Mouse (Mus musculus) G1E (cell line): ENCODE data around the gene Lrrc2. TPM values are rescaled to one million over a fixed set of nuclear protein-coding genes. Genes with fewer than 3 reads are reported as not detected.

Experiments
- ATAC-seq: 2 replicates; pipeline ENCODE4 v1.8.0; 2016; ENCODE audit warnings: mild to moderate bottlenecking; ENCODE audit not compliant: insufficient number of reproducible peaks, poor library complexity, low FRiP score, severe bottlenecking; ENCODE audit errors: extremely low read depth
- DNase-seq: peaks from one replicate; pipeline ENCODE4 v3.0.0; 2012; ENCODE audit warnings: low spot score
- H3K27me3 ChIP-seq: 2 replicates; pipeline ENCODE4 v1.6.1; 2012; ENCODE audit warnings: mild to moderate bottlenecking, low read length, inconsistent platforms; ENCODE audit not compliant: insufficient read depth
- H3K36me3 ChIP-seq: replicated peaks from 2 replicates; pipeline ENCODE3; 2012; ENCODE audit warnings: mild to moderate bottlenecking, inconsistent platforms
- H3K4me1 ChIP-seq: 2 replicates; pipeline ENCODE4 v1.6.1; 2012; ENCODE audit warnings: low read depth, low read length, inconsistent platforms, mixed read lengths; ENCODE audit not compliant: insufficient read depth
- H3K4me3 ChIP-seq: 2 replicates; pipeline ENCODE4 v1.5.1; 2012; ENCODE audit warnings: low read depth, mild to moderate bottlenecking, inconsistent platforms, low read length, moderate library complexity, mixed read lengths
- H3K9me3 ChIP-seq: replicated peaks from 2 replicates; pipeline ENCODE4 v1.6.1; 2012; ENCODE audit warnings: inconsistent platforms
- CTCF ChIP-seq: IDR thresholded peaks from 2 replicates; pipeline ENCODE4 v1.5.1; 2012; ENCODE audit warnings: low read depth, low read length, inconsistent platforms, mixed read lengths
- GATA1 ChIP-seq: IDR thresholded peaks from 2 replicates; pipeline ENCODE4 v1.6.1; 2012; ENCODE audit warnings: borderline replicate concordance, low read length, inconsistent platforms, mixed read lengths
- GATA2 ChIP-seq: IDR thresholded peaks from 2 replicates; pipeline ENCODE4 v1.6.1; 2012; ENCODE audit warnings: low read depth, low read length, inconsistent platforms, borderline replicate concordance
- POLR2AphosphoS5 ChIP-seq: IDR thresholded peaks from 2 replicates; pipeline ENCODE4 v1.6.1; 2012; ENCODE audit warnings: low read depth, low read length, inconsistent platforms; ENCODE audit not compliant: insufficient replicate concordance
- TAL1 ChIP-seq: conservative IDR thresholded peaks from 2 replicates; pipeline ENCODE4 v1.6.1; 2012; ENCODE audit warnings: low read depth, low read length, inconsistent platforms, mixed read lengths
- polyA plus RNA-seq: library from polyadenylated mRNA; stranded (reverse); fragments of >175 nt; gene quantifications from 2 replicates; pipeline ENCODE4 v1.2.3, GENCODE M21; 2012
- total RNA-seq, 2 experiments: library from RNA; stranded (forward) in 1 of 2; stranded (reverse) in 1 of 2; fragments of 200-1000 nt in 1 of 2; fragments of >200 nt in 1 of 2; fragmentation: Nextera tagmentation in 1 of 2; gene quantifications; 2 replicates each; pipeline ENCODE4 v1.2.3; 2014 to 2017

Gene Lrrc2
- total and polyA plus RNA-seq, 3 experiments, result 0.16 TPM; not detected in 2

- ATAC-seq (no peak), DNase-seq (no peak)
- Histone ChIP-seq H3K4me1 (0 out of 2 replicates have a peak, but pooled peaks cover 3% of the 10 kb centered on the region), H3K4me3 (no peak within 1 kb of the TSS), H3K9me3 (no peaks in the 10 kb centered on the region), H3K27me3 (peaks cover 14% of the 10 kb centered on the region), H3K36me3 (no peaks in the 10 kb centered on the region)
- no peak for TF ChIP-seq TAL1
- TF ChIP-seq POLR2AphosphoS5, result no peak
- TF ChIP-seq CTCF, result no peak
- no peak for TF ChIP-seq GATA2
- TF ChIP-seq GATA1, result no peak
These were observed 67.7 kb downstream of the Lrrc2 start, which contains the start of gene Ltf for GRCm38 (mm10) chr9:111019022-111019421. TSS of gene Ltf (plus strand) at chr9:111019271.

- TF ChIP-seq CTCF (no peak), POLR2AphosphoS5 (no peak), GATA1 (no peak), TAL1 (no peak), GATA2 (no peak)
- no peaks in the 10 kb centered on the region for H3K9me3 ChIP-seq
- ATAC-seq, result no peak
- H3K27me3 ChIP-seq, result peaks cover 40% of the 10 kb centered on the region
- no peaks in the 10 kb centered on the region for H3K36me3 ChIP-seq
- H3K4me3 ChIP-seq, result no peak overlapping the region
- H3K4me1 ChIP-seq, result peaks cover 16% of the 10 kb centered on the region
- no peak for DNase-seq
These were observed 75.4 kb downstream of the Lrrc2 start for GRCm38 (mm10) chr9:111026791-111027190.

Other genes starting within 250 kb of the Lrrc2 start
- not detected in 2 replicates for gene Myl3, start 209.7 kb upstream of the Lrrc2 start, total RNA-seq (2014; fragmentation: Nextera tagmentation)
- gene Myl3, start 209.7 kb upstream of the Lrrc2 start, total RNA-seq (2017), result 0.12 TPM in 1 of 2 replicates, not detected in the other
- not detected in 2 replicates for gene Myl3, start 209.7 kb upstream of the Lrrc2 start, polyA plus RNA-seq
- gene Pth1r, start 204.4 kb upstream of the Lrrc2 start, total RNA-seq (2014; fragmentation: Nextera tagmentation), result not detected in 2 replicates
- not detected in 2 replicates for gene Pth1r, start 204.4 kb upstream of the Lrrc2 start, total RNA-seq (2017)
- gene Pth1r, start 204.4 kb upstream of the Lrrc2 start, polyA plus RNA-seq, result 0.03 TPM in 1 of 2 replicates, not detected in the other
- gene Prss42, start 153.4 kb upstream of the Lrrc2 start, total RNA-seq (2014; fragmentation: Nextera tagmentation), result 0.44 and 2.3 TPM in 2 replicates
- gene Prss42, start 153.4 kb upstream of the Lrrc2 start, total RNA-seq (2017), result 0.44 and 0.58 TPM in 2 replicates
- gene Prss42, start 153.4 kb upstream of the Lrrc2 start, polyA plus RNA-seq, result 0.53 and 0.79 TPM in 2 replicates
- gene Prss44, start 137.6 kb upstream of the Lrrc2 start, total RNA-seq (2014; fragmentation: Nextera tagmentation), result not detected in 2 replicates
- gene Prss44, start 137.6 kb upstream of the Lrrc2 start, total RNA-seq (2017), result 0.12 and 0.27 TPM in 2 replicates
- not detected in 2 replicates for gene Prss44, start 137.6 kb upstream of the Lrrc2 start, polyA plus RNA-seq
- gene Prss43, start 124.9 kb upstream of the Lrrc2 start, total RNA-seq (2014; fragmentation: Nextera tagmentation), result not detected in 2 replicates
- gene Prss43, start 124.9 kb upstream of the Lrrc2 start, total RNA-seq (2017), result 0.05 TPM in 1 of 2 replicates, not detected in the other
- not detected in 2 replicates for gene Prss43, start 124.9 kb upstream of the Lrrc2 start, polyA plus RNA-seq
- gene Prss45, start 117.0 kb upstream of the Lrrc2 start, total RNA-seq (2014; fragmentation: Nextera tagmentation), result not detected in 2 replicates
- 0.11 TPM in 1 of 2 replicates, not detected in the other for gene Prss45, start 117.0 kb upstream of the Lrrc2 start, total RNA-seq (2017)
- gene Prss45, start 117.0 kb upstream of the Lrrc2 start, polyA plus RNA-seq, result not detected in 2 replicates
- not detected in 2 replicates for gene Prss46, start 107.0 kb upstream of the Lrrc2 start, total RNA-seq (2014; fragmentation: Nextera tagmentation)
- not detected in 2 replicates for gene Prss46, start 107.0 kb upstream of the Lrrc2 start, total RNA-seq (2017)
- gene Prss46, start 107.0 kb upstream of the Lrrc2 start, polyA plus RNA-seq, result not detected in 2 replicates
- not detected in 2 replicates for gene Prss50, start 93.6 kb upstream of the Lrrc2 start, total RNA-seq (2014; fragmentation: Nextera tagmentation)
- gene Prss50, start 93.6 kb upstream of the Lrrc2 start, total RNA-seq (2017), result not detected in 2 replicates
- not detected in 2 replicates for gene Prss50, start 93.6 kb upstream of the Lrrc2 start, polyA plus RNA-seq
- not detected in 2 replicates for gene Als2cl, start 71.7 kb upstream of the Lrrc2 start, total RNA-seq (2014; fragmentation: Nextera tagmentation)
- gene Als2cl, start 71.7 kb upstream of the Lrrc2 start, total RNA-seq (2017), result not detected in 2 replicates
- not detected in 2 replicates for gene Als2cl, start 71.7 kb upstream of the Lrrc2 start, polyA plus RNA-seq
- not detected in 2 replicates for gene Tmie, start 71.4 kb upstream of the Lrrc2 start, total RNA-seq (2014; fragmentation: Nextera tagmentation)
- 0.11 TPM in 1 of 2 replicates, not detected in the other for gene Tmie, start 71.4 kb upstream of the Lrrc2 start, total RNA-seq (2017)
- gene Tmie, start 71.4 kb upstream of the Lrrc2 start, polyA plus RNA-seq, result not detected in 2 replicates
- gene Fam240a, start 34.7 kb upstream of the Lrrc2 start, total RNA-seq (2014; fragmentation: Nextera tagmentation), result not detected in 2 replicates
- not detected in 2 replicates for gene Fam240a, start 34.7 kb upstream of the Lrrc2 start, total RNA-seq (2017)
- not detected in 2 replicates for gene Fam240a, start 34.7 kb upstream of the Lrrc2 start, polyA plus RNA-seq
- not detected in 2 replicates for gene Tdgf1, start 5.4 kb upstream of the Lrrc2 start, total RNA-seq (2014; fragmentation: Nextera tagmentation)
- 0.60 TPM in 1 of 2 replicates, not detected in the other for gene Tdgf1, start 5.4 kb upstream of the Lrrc2 start, total RNA-seq (2017)
- gene Tdgf1, start 5.4 kb upstream of the Lrrc2 start, polyA plus RNA-seq, result not detected in 2 replicates
- gene Rtp3, start 39.0 kb downstream of the Lrrc2 start, total RNA-seq (2014; fragmentation: Nextera tagmentation), result not detected in 2 replicates
- gene Rtp3, start 39.0 kb downstream of the Lrrc2 start, total RNA-seq (2017), result 0.16 TPM in 1 of 2 replicates, not detected in the other
- not detected in 2 replicates for gene Rtp3, start 39.0 kb downstream of the Lrrc2 start, polyA plus RNA-seq
- not detected in 2 replicates for gene Ltf, start 67.7 kb downstream of the Lrrc2 start, total RNA-seq (2014; fragmentation: Nextera tagmentation)
- 0.16 TPM in 1 of 2 replicates, not detected in the other for gene Ltf, start 67.7 kb downstream of the Lrrc2 start, total RNA-seq (2017)
- not detected in 2 replicates for gene Ltf, start 67.7 kb downstream of the Lrrc2 start, polyA plus RNA-seq
- gene Ccrl2, start 106.0 kb downstream of the Lrrc2 start, total RNA-seq (2014; fragmentation: Nextera tagmentation), result 32.2 and 44.7 TPM in 2 replicates
- gene Ccrl2, start 106.0 kb downstream of the Lrrc2 start, total RNA-seq (2017), result 20.9 and 21.0 TPM in 2 replicates
- gene Ccrl2, start 106.0 kb downstream of the Lrrc2 start, polyA plus RNA-seq, result 0.18 and 0.78 TPM in 2 replicates
- 33.6 and 38.4 TPM in 2 replicates for gene Lrrfip2, start 166.0 kb downstream of the Lrrc2 start, total RNA-seq (2014; fragmentation: Nextera tagmentation)
- 28.4 and 30.4 TPM in 2 replicates for gene Lrrfip2, start 166.0 kb downstream of the Lrrc2 start, total RNA-seq (2017)
- 11.7 and 14.3 TPM in 2 replicates for gene Lrrfip2, start 166.0 kb downstream of the Lrrc2 start, polyA plus RNA-seq